Mouse (Mus musculus) spleen, embryonic (tissue): Measurements from ENCODE around the gene Ccdc85a.
"Not testable (repeated sequence)": the region's sequence is repeated elsewhere in the genome, so short reads cannot be mapped to it uniquely, and the experiment has no call there.

Experiments
- CTCF ChIA-PET: fragments of 350-600 bp; sonication (Branson Sonifier 250); formaldehyde crosslinking; loops from one replicate; lab custom pipeline; 2022; lab: Charles Lee

The Ccdc85a gene

DNA sequence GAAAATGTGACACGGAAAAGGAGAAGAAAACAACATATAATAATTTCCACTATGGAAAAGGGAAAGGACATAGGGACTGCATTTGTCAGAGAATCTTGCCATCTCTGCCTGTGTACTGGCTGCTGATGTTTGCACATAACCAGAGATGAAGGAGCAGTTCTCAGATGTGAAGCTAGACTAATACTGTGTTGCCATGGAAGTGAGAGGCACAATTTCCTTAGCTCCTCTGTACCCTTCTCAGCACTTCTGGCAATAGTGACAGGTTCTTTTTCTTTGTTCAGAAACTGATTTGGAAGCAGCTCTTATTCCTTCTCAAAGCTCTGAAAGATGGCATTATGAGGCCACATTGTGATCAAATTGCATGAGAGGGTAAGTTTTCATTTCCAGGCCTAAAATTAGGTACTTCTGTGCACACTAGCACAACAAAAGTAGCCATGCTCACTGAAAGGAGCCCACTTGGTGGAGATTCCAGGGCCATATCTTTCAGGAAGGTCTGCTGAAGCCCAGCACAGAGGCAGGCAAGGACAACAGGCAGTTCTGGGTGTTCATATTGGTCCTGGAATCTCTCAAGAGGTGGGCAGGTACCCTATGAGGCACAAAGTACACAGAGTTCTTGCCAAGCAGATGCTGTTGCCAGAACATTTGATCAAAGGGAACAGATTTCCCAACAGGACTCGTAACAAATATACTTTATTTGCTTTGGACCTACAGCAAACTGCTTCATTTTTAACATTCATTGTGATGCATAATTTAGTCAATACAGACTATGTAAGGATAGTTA is 161.5 kb downstream of the Ccdc85a start:
- CTCF ChIA-PET = no interaction called here

DNA sequence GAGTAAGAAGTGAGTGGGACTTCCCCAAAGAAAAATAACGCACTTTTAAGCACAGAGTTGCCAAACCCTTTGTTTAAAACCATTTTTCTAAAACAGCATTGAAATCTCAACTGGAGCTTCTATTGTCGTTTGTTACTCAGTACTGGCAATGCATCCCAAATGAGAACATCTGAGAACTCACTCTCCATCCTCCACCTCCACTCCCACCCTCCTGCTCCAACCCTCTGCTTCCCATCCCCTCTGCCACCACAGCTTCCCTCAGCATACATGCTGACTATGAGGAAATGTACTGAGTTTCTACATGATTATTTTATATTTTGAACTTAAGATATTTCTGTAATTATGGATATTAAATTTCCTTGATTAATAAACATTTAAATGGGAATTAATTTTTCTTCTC is 168.3 kb downstream of the Ccdc85a start:
- CTCF ChIA-PET = no interaction called here

DNA sequence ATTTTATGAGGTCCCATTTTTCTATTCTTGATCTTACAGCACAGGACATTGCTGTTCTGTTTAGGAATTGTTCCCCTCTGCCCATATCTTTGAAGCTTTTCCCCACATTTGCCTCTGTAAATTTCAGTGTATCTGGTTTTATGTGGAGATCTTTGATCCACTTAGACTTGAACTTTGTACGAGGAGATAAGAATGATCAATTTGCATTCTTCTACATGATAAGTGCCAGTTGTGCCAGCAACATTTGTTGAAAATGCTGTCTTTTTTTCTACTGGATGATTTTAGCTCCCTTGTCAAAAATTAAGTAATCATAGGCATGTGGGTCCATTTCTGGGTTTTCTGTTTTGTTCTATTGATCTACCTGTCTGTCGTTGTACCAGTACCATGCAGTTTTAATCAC is 174.2 kb downstream of the Ccdc85a start:
- CTCF ChIA-PET = not testable (repeated sequence)

DNA sequence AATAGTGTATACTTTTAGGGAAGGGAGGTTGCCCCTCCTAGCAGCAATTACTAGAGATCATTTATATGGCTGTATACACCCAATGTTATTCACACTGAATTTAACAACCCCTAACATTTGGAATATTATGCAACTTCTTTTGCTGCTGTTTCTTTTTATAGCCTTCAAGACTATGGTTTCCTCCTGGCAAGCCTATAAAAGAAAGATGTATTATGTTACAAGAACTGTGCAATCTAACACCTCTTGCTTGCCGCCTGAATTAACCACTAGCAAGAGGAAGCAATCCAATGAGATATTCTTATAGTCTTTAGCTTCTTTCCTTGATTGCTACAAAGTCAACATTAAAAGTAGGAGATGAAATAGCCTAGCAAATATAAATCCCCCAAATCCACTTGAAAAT is 187.0 kb downstream of the Ccdc85a start:
- CTCF ChIA-PET = no interaction called here

DNA sequence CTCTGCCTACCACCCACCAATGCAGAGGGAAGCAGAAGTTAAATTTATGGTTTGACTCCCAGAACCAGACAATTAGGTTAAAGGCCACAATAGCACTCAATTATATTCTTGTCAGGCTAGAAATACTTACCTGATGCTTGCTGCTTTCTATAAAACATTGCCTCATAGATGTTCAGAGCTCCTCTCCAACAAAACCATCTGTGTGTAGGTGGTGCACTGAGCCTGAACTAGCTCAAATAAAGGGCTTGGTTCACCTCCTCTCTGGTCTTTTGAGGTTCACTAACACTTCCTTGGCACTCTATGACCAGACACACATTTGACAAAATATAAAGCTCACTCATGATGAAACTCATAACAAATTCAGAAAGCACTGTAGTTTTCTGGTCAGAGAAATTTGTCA is 208.2 kb downstream of the Ccdc85a start:
- CTCF ChIA-PET = no interaction called here

DNA sequence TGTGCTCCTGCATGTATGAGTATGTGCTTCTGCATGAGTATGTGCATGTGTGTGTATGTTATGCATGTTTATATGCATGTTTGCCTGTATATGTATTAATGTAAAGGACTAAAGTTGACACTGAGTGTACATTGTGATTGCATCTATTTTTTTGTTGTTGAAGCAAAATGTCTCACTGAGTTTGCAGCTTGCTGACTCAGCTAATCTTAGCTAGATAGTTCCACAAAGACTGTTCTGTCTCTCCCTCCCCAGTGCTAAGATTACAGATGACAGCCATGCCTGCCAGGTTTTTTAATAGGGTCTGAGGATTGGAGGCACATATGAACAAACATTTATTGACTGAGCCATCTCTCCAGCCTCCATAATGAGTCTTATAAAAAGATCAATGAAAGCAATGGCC is 209.5 kb downstream of the Ccdc85a start:
- CTCF ChIA-PET = no interaction called here

DNA sequence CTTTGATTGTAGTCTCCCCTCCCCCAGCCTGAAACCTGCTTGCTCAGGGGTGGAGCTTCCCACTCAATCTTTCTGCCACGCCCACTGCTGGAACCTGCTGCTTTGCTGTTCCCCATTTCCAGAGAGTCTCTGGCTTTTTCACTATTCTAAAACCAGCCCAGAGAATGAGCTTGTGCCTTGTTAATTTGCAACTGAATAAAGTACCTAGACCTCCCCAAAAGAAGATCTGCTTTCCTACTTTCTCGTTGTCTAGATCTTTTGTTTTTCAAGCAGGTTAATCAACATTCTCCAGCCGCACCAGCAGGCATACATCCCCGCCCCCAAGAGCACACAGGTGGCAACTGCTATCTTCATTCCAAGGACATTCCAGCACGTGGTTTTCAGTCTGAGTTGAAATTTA is 212.7 kb downstream of the Ccdc85a start:
- CTCF ChIA-PET = not testable (repeated sequence)

DNA sequence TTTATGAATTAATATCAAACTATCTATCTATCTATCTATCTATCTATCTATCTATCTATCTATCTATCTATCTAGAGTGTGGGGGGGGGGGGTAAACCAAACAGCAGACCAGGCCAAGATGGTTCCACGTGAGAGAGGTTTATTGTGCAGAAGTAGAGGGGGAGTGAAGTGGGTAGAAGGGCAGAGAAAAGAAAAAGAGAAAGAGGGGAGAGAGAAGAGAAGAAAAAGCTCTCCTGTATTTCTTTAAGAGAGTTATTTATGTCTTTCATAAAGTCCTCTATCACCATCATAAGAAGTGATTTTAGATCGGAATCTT is 218.2 kb downstream of the Ccdc85a start:
- CTCF ChIA-PET = no interaction called here

DNA sequence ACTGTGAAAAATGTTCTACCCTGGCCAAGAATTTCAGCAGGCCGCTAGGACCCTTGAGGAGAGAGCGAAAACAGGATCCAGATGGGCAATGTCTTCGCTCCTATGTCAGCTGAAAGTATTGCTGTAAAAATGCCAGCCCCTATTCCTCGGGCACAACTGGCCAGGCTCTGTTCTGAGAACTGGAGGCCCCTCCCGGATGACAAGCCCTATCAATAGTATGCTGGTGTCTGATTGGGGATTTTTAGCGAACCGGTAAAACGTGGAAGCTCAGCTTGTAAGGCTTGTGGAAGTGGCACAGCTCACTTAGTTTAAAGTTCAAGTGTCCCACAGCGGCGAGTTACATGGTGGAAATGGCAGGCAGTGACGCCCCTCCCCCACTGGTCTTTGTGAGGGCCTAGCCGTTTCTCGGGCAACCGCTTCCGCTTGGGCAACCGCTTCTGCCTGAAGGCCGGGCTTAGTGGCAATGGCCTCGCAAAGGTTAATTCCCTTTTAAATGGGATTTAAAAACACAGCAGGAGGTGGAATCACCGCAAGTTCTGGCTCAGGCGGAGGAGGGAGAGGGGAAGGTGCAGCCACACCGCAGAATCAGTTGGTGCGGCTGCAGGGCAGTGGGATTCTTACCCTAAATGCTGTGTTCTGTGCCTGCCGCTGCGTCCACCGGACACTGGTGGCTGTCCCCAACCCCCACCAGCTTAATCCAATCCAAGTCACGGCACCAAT is 218.8 kb downstream of the Ccdc85a start:
- CTCF ChIA-PET = no interaction called here

DNA sequence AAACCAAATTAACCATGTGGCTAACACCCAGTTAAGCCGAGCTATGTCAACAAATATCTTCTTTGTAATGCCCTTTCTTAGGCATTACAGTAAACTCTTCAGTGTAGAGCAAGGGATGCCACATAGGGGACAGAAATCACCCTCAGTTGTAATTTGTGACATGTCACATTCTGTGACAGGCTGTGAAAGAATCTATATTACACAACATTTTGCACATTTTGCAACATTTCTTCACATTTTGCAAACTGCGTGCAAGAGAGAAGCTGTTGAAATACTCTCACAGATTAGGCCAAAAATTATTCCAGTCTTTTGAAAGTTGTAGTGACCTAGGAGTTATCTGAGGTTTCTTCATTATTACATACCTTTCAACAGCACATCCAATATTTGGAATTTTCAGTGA is 240.7 kb downstream of the Ccdc85a start:
- CTCF ChIA-PET = no interaction called here

DNA sequence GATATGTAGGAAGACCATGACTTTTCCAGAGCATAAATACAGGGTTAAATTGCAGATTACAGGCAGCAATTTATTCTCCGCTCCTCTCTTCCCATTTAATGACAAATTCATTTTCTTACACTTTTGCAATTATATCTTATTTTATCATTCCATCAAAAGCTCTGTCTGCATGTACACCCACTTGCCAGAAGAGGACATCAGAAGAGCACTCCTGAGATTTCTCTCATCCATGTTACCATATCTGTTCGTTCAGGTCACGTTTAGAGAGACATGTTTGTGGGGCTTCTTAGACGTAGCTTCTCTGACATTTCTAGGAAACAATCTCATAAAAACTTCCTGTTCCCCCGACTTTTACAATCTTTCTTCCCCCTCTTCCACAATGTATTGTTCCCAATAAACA is 242.2 kb downstream of the Ccdc85a start:
- CTCF ChIA-PET = no interaction called here

DNA sequence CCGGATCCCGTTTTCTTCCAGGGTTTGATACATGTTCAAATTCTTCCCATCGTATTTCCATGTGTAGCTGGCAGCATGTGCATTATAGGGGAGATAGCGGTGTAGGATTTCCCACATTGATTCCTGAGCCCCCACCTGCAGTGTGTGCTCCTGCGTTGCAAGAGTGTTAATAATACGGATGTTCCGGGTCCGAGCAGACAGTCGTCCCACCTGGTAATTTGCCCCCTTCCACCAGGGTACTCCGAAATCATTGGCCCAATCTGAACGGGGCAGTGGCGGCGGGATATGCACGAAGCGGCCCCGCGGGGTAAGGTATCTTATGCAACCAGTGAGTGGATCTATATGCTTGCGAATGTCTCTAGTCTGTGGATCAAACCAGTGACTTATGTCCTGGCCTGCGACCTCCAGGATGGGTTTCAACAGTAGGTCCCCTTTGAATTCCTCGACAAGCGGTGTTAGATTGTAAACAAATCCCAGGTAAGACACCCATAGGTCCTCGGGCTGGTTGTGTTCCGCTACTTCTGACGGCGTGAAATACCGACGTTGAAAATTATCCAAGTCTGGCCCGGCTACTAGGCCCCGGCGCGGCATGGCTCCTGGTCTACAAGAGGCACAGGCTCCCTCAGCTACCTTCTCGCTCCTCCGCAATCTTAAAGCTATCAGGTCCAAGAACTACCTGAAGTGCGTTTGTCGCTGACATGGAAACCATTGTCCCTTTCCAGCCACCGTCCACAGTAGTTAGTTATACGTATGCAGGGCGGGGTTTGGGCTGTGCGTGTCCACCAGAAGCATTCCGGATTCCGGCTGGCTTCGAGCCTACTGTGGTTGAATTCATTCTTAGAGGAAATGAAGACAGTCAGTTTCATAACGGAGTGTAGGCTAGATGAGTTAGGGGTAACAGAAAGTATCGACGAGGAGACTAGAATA is 244.6 kb downstream of the Ccdc85a start, which contains the start of gene Gm6685:
Gene Gm6685, minus strand, starts transcription at position 644 of the 927 bp plus-strand sequence.
- CTCF ChIA-PET = not testable (repeated sequence)
